Mouse (Mus musculus) hindbrain, embryonic 11.5 days (tissue): Measurements from ENCODE around the gene Lemd2. TPM values are rescaled to one million over a fixed set of nuclear protein-coding genes. Genes with fewer than 3 reads are reported as not detected.
A peak's percentile ranks its signal among the peaks of the same experiment; 100 is the strongest.

ENCODE experiments used
- ATAC-seq: fragments of 200-750 bp; cut with Nextera tagmentation; 2 replicates; pipeline ENCODE4 v1.8.0; 2017; ENCODE audit warnings: mild to moderate bottlenecking, moderate TSS enrichment, moderate library complexity; ENCODE audit not compliant: low FRiP score
- DNase-seq: peaks from one replicate; pipeline ENCODE4 v3.0.0-alpha.2; 2015; ENCODE audit warnings: low spot score
- H3K27ac ChIP-seq: fragments of 300-500 bp; sonication (generic); 2 replicates; pipeline ENCODE4 v1.5.1; 2014; ENCODE audit warnings: mild to moderate bottlenecking, low read depth, low read length
- H3K27me3 ChIP-seq: fragments of 300-500 bp; sonication (generic); 2 replicates; pipeline ENCODE4 v1.6.1; 2014; ENCODE audit warnings: mild to moderate bottlenecking, low read length, moderate library complexity, mixed read lengths; ENCODE audit not compliant: control insufficient read depth, insufficient read depth
- H3K36me3 ChIP-seq: fragments of 300-500 bp; sonication (generic); 2 replicates; pipeline ENCODE4 v1.6.1; 2014; ENCODE audit warnings: mild to moderate bottlenecking, low read length, moderate library complexity, mixed read lengths; ENCODE audit not compliant: control insufficient read depth, insufficient read depth
- H3K4me1 ChIP-seq: fragments of 300-500 bp; sonication (generic); replicated peaks from 2 replicates; pipeline ENCODE4 v1.6.1; 2014; ENCODE audit warnings: low read length, mixed read lengths; ENCODE audit not compliant: control insufficient read depth, insufficient read depth
- H3K4me2 ChIP-seq: fragments of 300-500 bp; sonication (generic); replicated peaks from 2 replicates; pipeline ENCODE4 v1.6.1; 2014; ENCODE audit warnings: mild to moderate bottlenecking, low read depth, low read length
- H3K4me3 ChIP-seq: fragments of 300-500 bp; sonication (generic); 2 replicates; pipeline ENCODE4 v1.5.1; 2014; ENCODE audit warnings: low read depth, low read length
- H3K9ac ChIP-seq: fragments of 300-500 bp; sonication (generic); 2 replicates; pipeline ENCODE4 v1.6.1; 2014; ENCODE audit warnings: low read depth, low read length
- H3K9me3 ChIP-seq: fragments of 300-500 bp; sonication (generic); 2 replicates; pipeline ENCODE4 v1.6.1; 2016; ENCODE audit warnings: low read length; ENCODE audit not compliant: control insufficient read depth
- WGBS: fragments of 180-500 bp; shearing (Covaris S2); extraction: QIAGEN DNeasy Blood & Tissue Kit; methylation state at CpG from one replicate; pipeline ENCODE4 v1.1.7; 2014; 5-methylcytosine and 5-hydroxymethylcytosine counted together
- polyA plus RNA-seq: library from polyadenylated mRNA; unstranded; fragments of >200 nt; fragmentation: Nextera tagmentation; extraction: Ambion mirVana; gene quantifications from 2 replicates; pipeline ENCODE4 v1.2.1, GENCODE M21; 2014

Lemd2 gene
- polyA plus RNA-seq, 1 experiment from 2014 or later = 12.4 TPM

DNA sequence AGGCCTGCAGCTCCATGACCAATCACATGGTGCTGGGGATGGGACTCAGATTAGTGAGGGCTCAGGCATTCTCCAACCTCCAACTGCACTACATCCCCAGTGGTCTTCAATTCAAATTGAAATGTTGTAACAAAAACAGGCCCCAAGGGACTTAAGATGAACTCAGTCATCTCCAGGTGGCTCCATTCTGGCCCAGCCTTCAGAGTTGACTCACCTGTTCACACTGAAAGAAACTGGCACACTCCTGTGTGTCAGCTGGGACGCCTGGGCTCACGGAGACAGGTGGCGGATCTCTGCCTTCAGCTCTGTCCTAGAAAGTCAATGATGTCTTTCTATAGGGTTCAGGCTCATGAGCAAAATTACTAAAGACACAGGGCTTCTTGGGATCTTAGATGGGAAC, 18.2 kb downstream of the Lemd2 start:
- 94% methylated on average over 3 of the region's 3 CpGs for WGBS

DNA sequence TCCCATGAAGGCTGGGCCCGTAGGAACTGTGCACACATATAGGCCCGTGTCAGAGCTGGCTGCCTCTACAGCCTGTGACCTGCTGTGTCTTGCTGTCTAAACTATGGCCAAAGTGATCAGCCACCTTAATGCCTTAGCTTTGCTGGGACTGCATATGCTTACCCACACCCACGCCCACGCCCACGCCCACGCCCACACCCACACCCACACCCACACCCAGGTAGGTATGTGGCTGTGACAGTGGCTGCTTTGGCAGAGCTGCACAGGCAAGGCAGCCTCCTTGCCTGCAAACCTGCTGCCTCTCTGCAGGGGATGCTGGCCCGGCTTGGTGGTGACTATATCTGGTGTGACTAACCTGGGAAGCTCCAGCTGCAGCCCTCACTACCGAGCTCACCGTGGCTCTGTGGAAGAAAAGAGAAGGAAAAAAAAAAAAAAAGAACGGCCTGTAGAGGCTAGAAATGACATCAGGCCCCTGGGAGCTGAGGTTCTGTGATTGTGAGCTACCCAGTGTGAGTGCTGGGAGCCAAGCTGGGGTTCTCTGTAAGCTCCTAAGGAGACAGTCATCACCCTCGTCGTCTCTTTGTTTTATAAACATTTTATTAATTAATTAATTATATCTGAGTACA, 20.5 kb downstream of the Lemd2 start:
- no peak for ATAC-seq
- H3K36me3 ChIP-seq = no peaks in the 10 kb centered on the region
- H3K27me3 ChIP-seq = no peaks in the 10 kb centered on the region
- 89% methylated on average over 12 of the region's 12 CpGs for WGBS
- H3K4me1 ChIP-seq = no peaks in the 10 kb centered on the region
- H3K9me3 ChIP-seq = no peaks in the 10 kb centered on the region
- no peak overlapping the region for H3K9ac ChIP-seq
- no peak overlapping the region for H3K4me2 ChIP-seq
- no peak for DNase-seq
- no peak overlapping the region for H3K27ac ChIP-seq
- H3K4me3 ChIP-seq = no peak overlapping the region

More for the DNA sequence above, 18.2 kb downstream of the Lemd2 start:
- no peak overlapping the region for H3K27ac ChIP-seq
- H3K9ac ChIP-seq = no peak overlapping the region
- ATAC-seq (no peak), DNase-seq (no peak)
- no peaks in the 10 kb centered on the region for H3K9me3 ChIP-seq
- H3K4me3 ChIP-seq = no peak overlapping the region
- no peaks in the 10 kb centered on the region for H3K27me3 ChIP-seq
- H3K36me3 ChIP-seq = 0 out of 2 replicates have a peak, but pooled peaks cover 3% of the 10 kb centered on the region
- H3K4me1 ChIP-seq = peaks cover 2% of the 10 kb centered on the region; the same call in 1 of the 2 replicates
- no peak overlapping the region for H3K4me2 ChIP-seq

DNA sequence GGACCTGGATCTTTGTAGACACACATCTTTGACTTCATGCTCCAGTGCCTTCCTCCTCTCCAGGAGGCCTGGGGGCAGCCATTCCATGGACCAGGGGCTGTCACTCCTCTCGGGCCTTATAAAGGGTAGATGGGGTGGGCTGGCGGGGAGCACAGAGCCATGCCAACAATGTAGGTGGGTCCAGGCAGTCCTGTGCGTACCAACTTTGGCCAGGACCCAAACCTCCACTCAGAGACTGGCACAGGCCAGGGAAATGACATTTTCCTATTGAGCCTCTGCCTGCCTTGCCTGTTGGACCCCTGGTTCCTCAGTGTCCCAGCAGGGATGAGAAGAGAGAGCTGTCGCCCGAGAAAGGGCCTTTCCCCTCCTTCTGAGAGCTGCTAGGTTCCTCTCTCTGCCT, 21.9 kb downstream of the Lemd2 start:
- Histone ChIP-seq H3K27ac (no peak overlapping the region), H3K27me3 (no peaks in the 10 kb centered on the region), H3K4me3 (no peak overlapping the region), H3K4me1 (no peaks in the 10 kb centered on the region), H3K9me3 (no peaks in the 10 kb centered on the region), H3K9ac (no peak overlapping the region), H3K36me3 (no peaks in the 10 kb centered on the region), H3K4me2 (no peak overlapping the region)
- DNase-seq = no peak
- no peak for ATAC-seq
- WGBS = 67% methylated on average over 5 of the region's 5 CpGs

- H3K9me3 ChIP-seq = no peaks in the 10 kb centered on the region
These were observed 22.6 kb downstream of the Lemd2 start for GRCm38 (mm10) chr17:27181666-27182065.

DNA sequence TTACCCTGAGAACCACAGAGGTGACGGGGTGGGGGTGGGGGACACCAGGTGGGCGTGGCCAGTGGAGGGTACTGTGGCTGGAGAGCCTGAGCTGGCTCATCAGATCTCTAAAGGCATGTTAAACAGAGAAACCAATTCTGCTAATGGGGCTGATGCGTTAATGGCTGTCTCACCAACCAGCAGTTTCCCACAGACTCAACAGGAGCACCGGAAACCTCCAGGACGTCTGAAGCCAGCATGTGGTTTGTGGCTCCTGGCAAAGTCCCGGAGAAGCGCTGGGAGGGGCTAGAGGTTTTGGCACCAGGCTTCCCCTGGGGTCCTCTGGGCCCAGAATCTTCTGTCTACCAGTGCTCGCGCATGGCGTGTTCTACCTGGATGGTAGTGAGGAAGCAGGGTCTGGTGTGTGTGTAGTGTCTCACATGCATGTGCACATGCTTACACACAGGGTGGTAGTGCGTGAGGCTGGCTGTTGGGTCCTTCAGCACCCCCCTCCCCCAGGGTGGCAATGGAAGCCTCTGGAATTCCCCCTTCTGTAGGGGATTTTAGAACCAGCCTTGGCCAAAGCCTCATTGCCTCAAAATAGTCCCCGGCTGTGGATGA, 24.5 kb downstream of the Lemd2 start:
- H3K27ac ChIP-seq = no peak overlapping the region
- no peaks in the 10 kb centered on the region for H3K36me3 ChIP-seq
- no peak for ATAC-seq
- peaks cover 5% of the 10 kb centered on the region; the same call in 1 of the 2 replicates for H3K4me1 ChIP-seq
- no peak overlapping the region for H3K9ac ChIP-seq
- no peak overlapping the region for H3K4me3 ChIP-seq
- no peak overlapping the region for H3K4me2 ChIP-seq
- H3K9me3 ChIP-seq = no peaks in the 10 kb centered on the region
- H3K27me3 ChIP-seq = no peaks in the 10 kb centered on the region
- DNase-seq = no peak
- WGBS = 68% methylated on average over 12 of the region's 12 CpGs

More at GRCm38 (mm10) chr17:27181666-27182065, 22.6 kb downstream of the Lemd2 start:
- no peak overlapping the region for H3K27ac ChIP-seq
- H3K4me2 ChIP-seq = no peak overlapping the region
- no peak overlapping the region for H3K4me3 ChIP-seq
- no peaks in the 10 kb centered on the region for H3K27me3 ChIP-seq
- no peaks in the 10 kb centered on the region for H3K36me3 ChIP-seq
- H3K4me1 ChIP-seq = no peaks in the 10 kb centered on the region
- no peak for ATAC-seq
- WGBS = 38% methylated on average over 3 of the region's 3 CpGs
- no peak for DNase-seq
- H3K9ac ChIP-seq = no peak overlapping the region

DNA sequence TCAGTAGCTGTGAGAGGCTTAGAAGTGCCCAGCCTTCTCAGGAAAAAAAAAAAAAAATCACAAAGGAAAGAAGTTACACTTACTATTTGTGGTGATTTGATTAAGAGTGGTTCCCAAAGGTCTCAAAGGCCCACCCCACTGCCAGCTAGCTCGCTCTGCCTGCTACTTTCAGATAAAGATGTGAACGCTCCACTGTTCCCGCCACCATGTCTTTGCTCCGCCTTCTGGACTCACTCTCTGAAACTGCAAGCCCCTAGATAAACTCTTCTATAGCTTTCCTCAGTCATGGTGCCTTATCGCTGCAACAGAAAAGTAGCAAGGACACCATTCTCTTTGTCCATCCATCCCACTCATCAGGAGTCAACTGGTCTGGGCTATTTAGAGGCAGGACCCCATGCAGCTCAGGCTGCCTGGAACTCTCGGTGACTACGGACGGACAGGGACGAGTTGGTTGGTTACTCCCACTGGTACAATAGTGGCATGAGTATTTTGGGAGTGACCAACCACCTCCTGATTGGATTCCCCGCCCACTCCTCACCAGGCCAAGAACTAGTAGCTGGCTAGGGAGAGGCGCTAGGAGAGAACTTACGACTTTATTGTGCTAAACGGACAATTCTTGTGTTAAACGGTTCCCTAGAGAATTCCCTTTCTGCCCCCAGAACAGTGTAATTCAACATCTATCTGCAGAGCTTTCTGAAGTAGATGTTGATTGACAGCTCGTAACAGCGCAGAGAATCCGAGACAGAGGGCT, 25.7 kb downstream of the Lemd2 start:
- 84% methylated on average over 17 of the region's 17 CpGs for WGBS
- no peak for ATAC-seq
- H3K4me2 ChIP-seq = no peak overlapping the region

GRCm38 (mm10) chr17:27178019-27178418, 26.2 kb downstream of the Lemd2 start:
- DNase-seq (no peak), ATAC-seq (no peak)
- H3K9me3 ChIP-seq = no peaks in the 10 kb centered on the region
- no peaks in the 10 kb centered on the region for H3K36me3 ChIP-seq
- no peak overlapping the region for H3K4me2 ChIP-seq
- 93% methylated on average over 9 of the region's 9 CpGs for WGBS
- no peak overlapping the region for H3K4me3 ChIP-seq
- H3K9ac ChIP-seq = no peak overlapping the region
- no peaks in the 10 kb centered on the region for H3K27me3 ChIP-seq
- no peak overlapping the region for H3K27ac ChIP-seq
- H3K4me1 ChIP-seq = peaks cover 5% of the 10 kb centered on the region; the same call in 1 of the 2 replicates

More for the DNA sequence above, 25.7 kb downstream of the Lemd2 start:
- no peak overlapping the region for H3K9ac ChIP-seq
- no peak overlapping the region for H3K4me3 ChIP-seq
- H3K4me1 ChIP-seq = peaks cover 5% of the 10 kb centered on the region; the same call in 1 of the 2 replicates
- no peak overlapping the region for H3K27ac ChIP-seq
- no peaks in the 10 kb centered on the region for H3K9me3 ChIP-seq
- no peaks in the 10 kb centered on the region for H3K36me3 ChIP-seq
- no peak for DNase-seq
- H3K27me3 ChIP-seq = no peaks in the 10 kb centered on the region

- 87% methylated on average over 4 of the region's 4 CpGs for WGBS
- Histone ChIP-seq H3K4me3 (no peak overlapping the region), H3K9ac (no peak overlapping the region), H3K27me3 (no peaks in the 10 kb centered on the region), H3K27ac (peak overlapping the region; percentile 51; the same call in 1 of the 2 replicates), H3K4me1 (peaks cover 5% of the 10 kb centered on the region; the same call in 1 of the 2 replicates), H3K36me3 (no peaks in the 10 kb centered on the region), H3K9me3 (no peaks in the 10 kb centered on the region), H3K4me2 (no peak overlapping the region)
- DNase-seq = no peak
- ATAC-seq = no peak
These were observed 27.5 kb downstream of the Lemd2 start for GRCm38 (mm10) chr17:27176754-27177153.
